Mouse (Mus musculus) c-Kit-positive CD71-positive TER-119-negative erythroid progenitor cells, embryonic 14.5 days (primary cell): ENCODE measurements around the gene Pla2g7.

Experiments
- DNase-seq: peaks from one replicate; pipeline ENCODE4 v3.0.0-alpha.2; 2013; ENCODE audit warnings: low read depth

Gene Pla2g7

DNA sequence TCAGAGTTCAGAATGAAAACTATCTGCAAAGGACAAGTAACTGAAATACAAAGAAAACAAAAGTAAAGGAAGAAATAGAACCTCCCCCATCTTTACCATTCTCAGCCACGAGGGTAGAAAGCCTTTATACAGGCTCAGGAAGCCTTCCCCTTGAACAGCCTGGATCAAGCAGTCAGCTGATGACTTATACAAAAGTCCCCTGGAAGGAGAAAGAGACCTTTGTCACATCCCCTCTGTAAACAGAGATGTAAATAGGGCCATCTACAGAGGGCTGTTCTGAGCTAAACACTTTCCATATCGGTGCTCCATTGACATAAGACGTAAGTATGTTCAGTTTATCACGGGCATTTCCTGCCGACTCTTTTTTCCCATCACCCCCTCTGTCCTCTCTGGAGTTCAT is 79.0 kb downstream of the Pla2g7 start:
- no peak for DNase-seq

DNA sequence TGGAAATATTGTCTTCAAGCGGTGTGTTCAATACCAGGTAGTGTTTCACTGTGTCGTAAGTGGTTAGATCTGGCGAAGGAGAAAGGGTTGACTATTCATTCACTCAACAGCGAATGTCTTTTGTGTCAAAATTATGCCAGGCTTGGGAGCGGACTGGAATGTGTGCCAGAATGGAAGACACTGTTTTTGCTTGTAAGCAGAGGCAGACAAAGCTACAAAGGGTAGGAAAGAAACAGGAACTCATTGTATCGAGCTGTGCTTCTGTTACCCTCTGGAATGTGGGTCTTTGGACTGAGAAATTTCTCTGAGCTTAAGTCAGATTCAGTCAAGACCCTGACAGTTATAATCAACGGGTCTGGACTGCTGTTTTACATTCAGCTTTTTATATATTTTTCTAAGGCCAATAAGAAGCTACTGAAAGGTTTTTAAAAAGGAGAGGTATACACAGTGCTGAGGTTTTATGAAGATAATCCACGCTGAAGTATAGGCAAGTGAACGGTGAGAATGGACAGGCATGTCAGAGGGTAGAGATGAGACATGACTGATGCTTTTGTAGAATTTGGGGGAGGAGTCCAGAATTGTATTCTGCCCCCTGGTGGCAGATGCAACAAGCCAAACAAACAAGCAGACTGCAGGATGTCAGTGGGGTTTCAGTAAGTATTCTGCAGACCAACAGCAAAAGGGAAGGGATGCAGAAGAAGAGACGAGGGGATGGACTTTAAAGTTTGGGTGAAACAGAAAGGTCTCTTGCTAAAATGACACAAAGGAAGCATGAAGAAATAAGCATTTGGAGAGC is 81.9 kb downstream of the Pla2g7 start:
- no peak for DNase-seq

DNA sequence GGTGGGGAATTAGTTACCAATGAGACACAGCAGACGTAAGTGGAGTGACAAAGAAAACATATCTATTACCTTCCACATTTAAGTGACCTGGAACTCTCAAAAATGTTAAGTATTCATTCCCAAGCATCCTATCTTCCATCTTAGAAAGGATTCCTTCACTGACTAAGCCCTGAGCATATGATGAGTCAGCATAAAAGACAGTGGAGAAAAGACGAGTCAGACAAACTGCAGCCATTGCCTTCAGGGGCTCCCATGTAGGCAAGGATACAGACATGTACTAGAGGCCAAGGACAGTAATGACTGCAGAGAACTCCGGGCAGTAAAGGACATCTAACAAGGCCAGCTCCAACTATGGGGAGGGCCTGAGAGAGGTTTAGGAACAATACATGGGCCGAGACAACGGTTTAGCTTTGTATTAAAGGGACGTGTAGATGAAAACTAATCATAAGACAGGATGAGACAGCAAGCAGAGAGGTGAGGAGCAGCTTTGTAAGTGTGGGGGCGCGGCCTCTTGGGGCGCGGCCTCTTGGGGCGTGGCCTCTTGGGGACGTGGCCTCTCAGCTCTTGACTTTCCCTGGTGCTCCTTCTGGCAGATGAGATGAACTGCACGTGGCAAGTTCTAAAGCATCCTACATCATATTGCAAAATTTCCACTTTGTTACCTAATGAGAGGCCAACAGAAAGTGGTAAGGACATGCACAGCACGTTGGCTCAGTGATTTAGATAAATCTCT is 83.6 kb downstream of the Pla2g7 start:
- no peak for DNase-seq
